Mouse (Mus musculus) intestine, embryonic 16.5 days (tissue): Measurements from ENCODE around the gene N4bp2l2. TPM values are rescaled to one million over a fixed set of nuclear protein-coding genes. Genes with fewer than 3 reads are reported as not detected.
A peak's percentile ranks its signal among the peaks of the same experiment; 100 is the strongest.

Experiments used
- ATAC-seq: fragments of 200-750 bp; cut with Nextera tagmentation; 2 replicates; pipeline ENCODE4 v1.8.0; 2017; ENCODE audit warnings: moderate TSS enrichment, moderate library complexity
- H3K27ac ChIP-seq: fragments of 300-500 bp; sonication (generic); 2 replicates; pipeline ENCODE4 v1.5.1; 2014; ENCODE audit warnings: mild to moderate bottlenecking, low read length
- H3K27me3 ChIP-seq: fragments of 300-500 bp; sonication (generic); replicated peaks from 2 replicates; pipeline ENCODE4 v1.6.1; 2014; ENCODE audit warnings: low read length, control low read depth, mixed read lengths; ENCODE audit not compliant: control insufficient read depth, insufficient read depth
- H3K36me3 ChIP-seq: fragments of 300-500 bp; sonication (generic); 2 replicates; pipeline ENCODE4 v1.6.1; 2014; ENCODE audit warnings: low read length, control low read depth; ENCODE audit not compliant: control insufficient read depth, insufficient read depth
- H3K4me1 ChIP-seq: fragments of 300-500 bp; sonication (generic); 2 replicates; pipeline ENCODE4 v1.6.1; 2014; ENCODE audit warnings: low read length, control low read depth, mixed read lengths; ENCODE audit not compliant: control insufficient read depth, insufficient read depth
- H3K4me2 ChIP-seq: fragments of 300-500 bp; sonication (generic); 2 replicates; pipeline ENCODE4 v1.6.1; 2014; ENCODE audit warnings: low read depth, low read length, control low read depth
- H3K4me3 ChIP-seq: fragments of 300-500 bp; sonication (generic); 2 replicates; pipeline ENCODE4 v1.5.1; 2014; ENCODE audit warnings: mild to moderate bottlenecking, low read length
- H3K9ac ChIP-seq: fragments of 300-500 bp; sonication (generic); 2 replicates; pipeline ENCODE4 v1.6.1; 2014; ENCODE audit warnings: low read depth, low read length
- H3K9me3 ChIP-seq: fragments of 300-500 bp; sonication (generic); 2 replicates; pipeline ENCODE4 v1.6.1; 2016; ENCODE audit warnings: low read length, control low read depth; ENCODE audit not compliant: control insufficient read depth
- WGBS: fragments of 180-500 bp; shearing (Covaris S2); extraction: QIAGEN DNeasy Blood & Tissue Kit; methylation state at CpG from one replicate; pipeline ENCODE4 v1.1.7; 2014; 5-methylcytosine and 5-hydroxymethylcytosine counted together
- polyA plus RNA-seq: library from polyadenylated mRNA; unstranded; fragments of >200 nt; fragmentation: Nextera tagmentation; extraction: Ambion mirVana; gene quantifications from 2 replicates; pipeline ENCODE4 v1.2.1, GENCODE M21; 2015

N4bp2l2 gene
- polyA plus RNA-seq, 1 experiment from 2014 or later, result 32.6 TPM

- Histone ChIP-seq H3K27ac (no peak overlapping the region), H3K36me3 (no peaks in the 10 kb centered on the region), H3K9ac (no peak overlapping the region), H3K4me3 (no peak overlapping the region), H3K4me1 (no peaks in the 10 kb centered on the region), H3K9me3 (no peaks in the 10 kb centered on the region), H3K4me2 (no peak overlapping the region), H3K27me3 (no peaks in the 10 kb centered on the region)
- 78% methylated on average over 7 of the region's 7 CpGs for WGBS
- ATAC-seq, result no peak
These were observed 45.3 kb downstream of the N4bp2l2 start for GRCm38 (mm10) chr5:150620588-150621135.

- no peaks in the 10 kb centered on the region for H3K9me3 ChIP-seq
- H3K4me3 ChIP-seq, result no peak overlapping the region
- WGBS, result 88% methylated on average over 10 of the region's 10 CpGs
- ATAC-seq, result no peak
- H3K36me3 ChIP-seq, result no peaks in the 10 kb centered on the region
- H3K4me2 ChIP-seq, result no peak overlapping the region
- no peak overlapping the region for H3K9ac ChIP-seq
- H3K27me3 ChIP-seq, result no peaks in the 10 kb centered on the region
- H3K27ac ChIP-seq, result no peak overlapping the region
- H3K4me1 ChIP-seq, result no peaks in the 10 kb centered on the region
These were observed 47.2 kb downstream of the N4bp2l2 start for GRCm38 (mm10) chr5:150618599-150619355.

GRCm38 (mm10) chr5:150616731-150617130 lies 49.3 kb downstream of the N4bp2l2 start:
- Histone ChIP-seq H3K27me3 (no peaks in the 10 kb centered on the region), H3K4me3 (no peak overlapping the region), H3K36me3 (no peaks in the 10 kb centered on the region), H3K4me1 (no peaks in the 10 kb centered on the region), H3K27ac (no peak overlapping the region), H3K4me2 (no peak overlapping the region), H3K9ac (no peak overlapping the region), H3K9me3 (no peaks in the 10 kb centered on the region)
- no peak for ATAC-seq
- WGBS, result 66% methylated on average over 3 of the region's 3 CpGs

- no peak overlapping the region for H3K27ac ChIP-seq
- H3K4me2 ChIP-seq, result no peak overlapping the region
- no peak for ATAC-seq
- H3K4me1 ChIP-seq, result no peaks in the 10 kb centered on the region
- no peak overlapping the region for H3K9ac ChIP-seq
- no peaks in the 10 kb centered on the region for H3K9me3 ChIP-seq
- WGBS, result 83% methylated on average over 2 of the region's 2 CpGs
- no peaks in the 10 kb centered on the region for H3K27me3 ChIP-seq
- H3K4me3 ChIP-seq, result no peak overlapping the region
- no peaks in the 10 kb centered on the region for H3K36me3 ChIP-seq
These were observed 49.8 kb downstream of the N4bp2l2 start for GRCm38 (mm10) chr5:150616216-150616615.

GRCm38 (mm10) chr5:150614054-150614453 lies 51.9 kb downstream of the N4bp2l2 start:
- Histone ChIP-seq H3K9me3 (no peaks in the 10 kb centered on the region), H3K9ac (no peak overlapping the region), H3K36me3 (no peaks in the 10 kb centered on the region), H3K4me1 (no peaks in the 10 kb centered on the region), H3K4me2 (no peak overlapping the region), H3K27me3 (no peaks in the 10 kb centered on the region), H3K27ac (no peak overlapping the region), H3K4me3 (no peak overlapping the region)
- 90% methylated on average over 2 of the region's 2 CpGs for WGBS
- ATAC-seq, result no peak

- no peaks in the 10 kb centered on the region for H3K4me1 ChIP-seq
- no peak overlapping the region for H3K9ac ChIP-seq
- no peaks in the 10 kb centered on the region for H3K36me3 ChIP-seq
- ATAC-seq, result peak; percentile 38
- H3K27me3 ChIP-seq, result no peaks in the 10 kb centered on the region
- no peak overlapping the region for H3K4me2 ChIP-seq
- 47% methylated on average over 12 of the region's 12 CpGs for WGBS
- no peak overlapping the region for H3K4me3 ChIP-seq
- H3K9me3 ChIP-seq, result no peaks in the 10 kb centered on the region
- H3K27ac ChIP-seq, result no peak overlapping the region
These were observed 54.3 kb downstream of the N4bp2l2 start for GRCm38 (mm10) chr5:150611697-150612096.

- WGBS, result 60% methylated on average over 1 of the region's 1 CpGs
These were observed 54.8 kb downstream of the N4bp2l2 start for GRCm38 (mm10) chr5:150611136-150611535.

GRCm38 (mm10) chr5:150607631-150608030 lies 58.4 kb downstream of the N4bp2l2 start:
- H3K4me1 ChIP-seq, result no peaks in the 10 kb centered on the region
- no peak overlapping the region for H3K9ac ChIP-seq
- no peak for ATAC-seq
- H3K27ac ChIP-seq, result no peak overlapping the region
- H3K4me3 ChIP-seq, result no peak overlapping the region
- 88% methylated on average over 8 of the region's 8 CpGs for WGBS
- H3K9me3 ChIP-seq, result no peaks in the 10 kb centered on the region
- no peaks in the 10 kb centered on the region for H3K27me3 ChIP-seq
- H3K4me2 ChIP-seq, result no peak overlapping the region
- no peaks in the 10 kb centered on the region for H3K36me3 ChIP-seq

More at GRCm38 (mm10) chr5:150611136-150611535, 54.8 kb downstream of the N4bp2l2 start:
- no peak overlapping the region for H3K4me3 ChIP-seq
- H3K4me2 ChIP-seq, result no peak overlapping the region
- no peaks in the 10 kb centered on the region for H3K4me1 ChIP-seq
- H3K9ac ChIP-seq, result no peak overlapping the region
- no peaks in the 10 kb centered on the region for H3K36me3 ChIP-seq
- no peak overlapping the region for H3K27ac ChIP-seq
- H3K9me3 ChIP-seq, result no peaks in the 10 kb centered on the region
- no peak for ATAC-seq
- no peaks in the 10 kb centered on the region for H3K27me3 ChIP-seq

GRCm38 (mm10) chr5:150606131-150606530 lies 59.9 kb downstream of the N4bp2l2 start:
- H3K4me1 ChIP-seq, result no peaks in the 10 kb centered on the region
- H3K27ac ChIP-seq, result no peak overlapping the region
- no peak overlapping the region for H3K4me2 ChIP-seq
- H3K36me3 ChIP-seq, result no peaks in the 10 kb centered on the region
- no peak for ATAC-seq
- WGBS, result 96% methylated on average over 6 of the region's 6 CpGs
- H3K9ac ChIP-seq, result no peak overlapping the region
- no peaks in the 10 kb centered on the region for H3K27me3 ChIP-seq
- no peaks in the 10 kb centered on the region for H3K9me3 ChIP-seq
- H3K4me3 ChIP-seq, result no peak overlapping the region
